ENCODE assay signal across 8 mouse cellular contexts in the genomic region with DNA sequence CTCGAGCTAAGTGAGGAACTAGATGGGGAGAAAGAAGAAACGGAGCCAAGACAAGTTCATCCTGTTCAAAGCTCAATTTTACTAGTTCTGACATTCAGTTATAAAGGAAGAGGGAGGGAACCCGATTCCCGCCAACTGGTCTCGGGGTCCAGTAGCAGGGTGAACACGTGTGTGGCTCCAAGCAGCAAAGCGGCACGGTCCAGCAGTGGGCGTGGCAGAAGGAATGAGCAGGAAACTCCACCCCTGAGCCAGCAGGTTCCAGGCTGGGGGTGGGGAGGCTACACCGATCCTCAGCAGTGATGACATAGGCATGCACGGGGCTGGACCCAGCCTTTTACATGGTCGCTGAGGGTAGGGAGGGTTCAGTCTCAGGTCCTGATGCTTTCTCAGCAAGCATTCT. TPM values are rescaled to one million over a fixed set of nuclear protein-coding genes. Genes with fewer than 3 reads are reported as not detected.
A peak's percentile ranks its signal among the peaks of the same experiment; 100 is the strongest.
DNase-seq lines count a peak whose midpoint lies in the region; ATAC-seq and TF ChIP-seq lines count a peak whose summit lies in the region.
"Not testable (repeated sequence)": the region's sequence is repeated elsewhere in the genome, so short reads cannot be mapped to it uniquely, and the experiment has no call there.
"Had no signal": no experiment of that assay in that cellular context is flagged by ENCODE, and none has a peak within 500 bp of the region (broad histone marks: within the 10 kb centered on the region; RNA-seq: fewer than 3 reads in every experiment).

No protein-coding gene starts in this region.

- H3K9ac ChIP-seq in embryonic facial prominence, embryonic 14.5 days (ENCODE audit: low read depth, low read length), result peak overlapping the region; percentile 52
- H3K9ac ChIP-seq in heart, adult 2 months (ENCODE audit: low read depth, low read length), result not testable (repeated sequence)
- H3K9ac ChIP-seq in hindbrain, postnatal 0 days (replicated peaks; ENCODE audit: low read length), result 0 out of 2 replicates have a peak overlapping the region, but pooled peaks have one; percentile 17
- H3K9ac ChIP-seq in limb, embryonic 11.5 days (ENCODE audit: low read length), result peak overlapping the region; percentile 55

- peak overlapping the region; percentile 44 for H3K4me2 ChIP-seq in embryonic facial prominence, embryonic 14.5 days (ENCODE audit: low read depth, low read length)
- peak overlapping the region; percentile 37; the same call in 1 of the 2 replicates for H3K4me2 ChIP-seq in hindbrain, postnatal 0 days (ENCODE audit: low read depth, low read length)
- H3K4me2 ChIP-seq in limb, embryonic 11.5 days (ENCODE audit: low read depth, severe bottlenecking), result peak overlapping the region; percentile 52

- peak overlapping the region; percentile 16; the same call in 1 of the 2 replicates for H3K4me3 ChIP-seq in embryonic facial prominence, embryonic 14.5 days (ENCODE audit: low read depth, low read length)
- H3K4me3 ChIP-seq in heart, adult 2 months, result peak overlapping the region; percentile 22
- not testable (repeated sequence) for H3K4me3 ChIP-seq in hindbrain, postnatal 0 days (ENCODE audit: low read length)
- H3K4me3 ChIP-seq in limb, embryonic 11.5 days (ENCODE audit: low read depth, low read length), result peak overlapping the region; percentile 14; the same call in 1 of the 2 replicates

- not testable (repeated sequence) for TF ChIP-seq EP300 in heart, adult 2 months (IDR thresholded peaks at IDR 0.05; ENCODE audit: insufficient read depth, low read depth, low read length)

- TF ChIP-seq CTCF in heart, adult 2 months (IDR thresholded peaks at IDR 0.05); hindbrain, postnatal 0 days (IDR thresholded peaks at IDR 0.05; ENCODE audit: low read depth): not testable (repeated sequence)

- TF ChIP-seq POLR2A in heart, adult 2 months (IDR thresholded peaks at IDR 0.05; ENCODE audit: insufficient read depth, low read depth, low read length), result not testable (repeated sequence)

- not testable (repeated sequence) for H3K27me3 ChIP-seq in embryonic facial prominence, embryonic 14.5 days (replicated peaks; ENCODE audit: control insufficient read depth, insufficient read depth, low read length); heart, adult 2 months (ENCODE audit: control insufficient read depth, insufficient read depth, low read length); hindbrain, postnatal 0 days (ENCODE audit: insufficient read depth, low read length); limb, embryonic 11.5 days (ENCODE audit: control insufficient read depth, insufficient read depth, low read length)

- intact Hi-C loops in heart, adult 2 months (cut with DNase I), result loop anchor here (5.0 kb wide), 1 partner anchor 111 kb away; no protein-coding TSS in a partner anchor

- H3K9me3 ChIP-seq in embryonic facial prominence, embryonic 14.5 days (ENCODE audit: control insufficient read depth, low read length); hindbrain, postnatal 0 days (ENCODE audit: low read length); limb, embryonic 11.5 days (ENCODE audit: control insufficient read depth, low read length): not testable (repeated sequence)

- DNase-seq in adrenal gland, adult 2 months, result peak; percentile 80
- DNase-seq in embryonic facial prominence, embryonic 14.5 days (ENCODE audit: low spot score), result peak; percentile 63
- DNase-seq in heart, adult 2 months, result peak; percentile 76 to 80
- not testable (repeated sequence) for DNase-seq in hindbrain, postnatal 0 days (ENCODE audit: low spot score)
- DNase-seq in limb, embryonic 11.5 days (ENCODE audit: low spot score), result peak; percentile 79
- peak; percentile 91 for DNase-seq in lung, postnatal 36 days
- peak; percentile 54 for DNase-seq in retina, embryonic 14.5 days (ENCODE audit: low spot score)

- not testable (repeated sequence) for H3K27ac ChIP-seq in embryonic facial prominence, embryonic 14.5 days (replicated peaks; ENCODE audit: low read depth, low read length); hindbrain, postnatal 0 days; limb, embryonic 11.5 days (replicated peaks; ENCODE audit: low read depth, low read length)
- H3K27ac ChIP-seq in heart, adult 2 months, result peak overlapping the region; percentile 41

- ATAC-seq in embryonic facial prominence, embryonic 14.5 days (ENCODE audit: low read depth); hindbrain, postnatal 0 days: not testable (repeated sequence)
- 0 out of 2 replicates have a peak, but pooled peaks have one; percentile 18 for ATAC-seq in limb, embryonic 11.5 days (ENCODE audit: insufficient number of reproducible peaks, low FRiP score, low TSS enrichment, low read depth)

- 2% methylated on average over 12 of the region's 12 CpGs for WGBS in embryonic facial prominence, embryonic 14.5 days
- WGBS in heart, adult 2 months, result under 1% methylated on average over 12 of the region's 12 CpGs
- 2% methylated on average over 12 of the region's 12 CpGs for WGBS in hindbrain, postnatal 0 days
- WGBS in limb, embryonic 11.5 days, result under 1% methylated on average over 12 of the region's 12 CpGs

- not testable (repeated sequence) for H3K36me3 ChIP-seq in embryonic facial prominence, embryonic 14.5 days (ENCODE audit: control insufficient read depth, insufficient read depth, low read length); heart, adult 2 months (ENCODE audit: control insufficient read depth, insufficient read depth, low read length); hindbrain, postnatal 0 days (ENCODE audit: insufficient read depth, low read length); limb, embryonic 11.5 days (ENCODE audit: control insufficient read depth, insufficient read depth, low read length)

- not testable (repeated sequence) for H3K79me2 ChIP-seq in heart, adult 2 months (replicated peaks; ENCODE audit: control insufficient read depth, insufficient read depth, low read length)

- peaks cover 19% of the 10 kb centered on the region for H3K4me1 ChIP-seq in embryonic facial prominence, embryonic 14.5 days (ENCODE audit: control insufficient read depth, insufficient read depth, low read length)
- H3K4me1 ChIP-seq in heart, adult 2 months (ENCODE audit: control insufficient read depth, insufficient read depth, low read length); hindbrain, postnatal 0 days (ENCODE audit: insufficient read depth, low read length): not testable (repeated sequence)
- H3K4me1 ChIP-seq in limb, embryonic 11.5 days (ENCODE audit: control insufficient read depth, insufficient read depth, low read length), result peaks cover 25% of the 10 kb centered on the region

RNA-seq across cellular contexts. Expression of gene Chst12, which starts 2.4 kb away (rescaled TPM):
- total RNA-seq in adrenal gland, adult 2 months (2021), result 10 to 100 TPM in 1 of 2 experiments, 1 to 10 TPM in 1; 9.7 to 17.4 TPM
- 16.6 and 16.7 TPM in 2 replicates for polyA plus RNA-seq in adrenal gland, adult 2 months (2012; rRNA removed)
- 25.1 and 25.4 TPM in 2 replicates for polyA plus RNA-seq in embryonic facial prominence, embryonic 14.5 days (2014; fragmentation: Nextera tagmentation; extraction: Ambion mirVana)
- total RNA-seq in heart, adult 2 months (2021), result 1 to 10 TPM; 4.5 to 4.8 TPM
- 8.3 and 11.2 TPM in 2 replicates for polyA plus RNA-seq in heart, adult 2 months (2012; rRNA removed)
- total RNA-seq in hindbrain, postnatal 0 days (2014; rRNA removed), result 9.8 and 22.7 TPM in 2 replicates
- 19.1 and 22.0 TPM in 2 replicates for polyA plus RNA-seq in hindbrain, postnatal 0 days (2015; fragmentation: Nextera tagmentation; extraction: Ambion mirVana)
- 11.9 and 16.6 TPM in 2 replicates for polyA plus RNA-seq in limb, embryonic 11.5 days (2014; fragmentation: Nextera tagmentation; extraction: Ambion mirVana)

RNA-seq across cellular contexts. Expression of gene Gm4869, which starts 57.5 kb away (rescaled TPM):
- under 1 TPM; 0.10 to 0.14 TPM for total RNA-seq in adrenal gland, adult 2 months (2021)
- 0.03 and 0.10 TPM in 2 replicates for polyA plus RNA-seq in adrenal gland, adult 2 months (2012; rRNA removed)
- 0.06 and 0.07 TPM in 2 replicates for polyA plus RNA-seq in embryonic facial prominence, embryonic 14.5 days (2014; fragmentation: Nextera tagmentation; extraction: Ambion mirVana)
- not detected for total RNA-seq in heart, adult 2 months (2021)
- polyA plus RNA-seq in heart, adult 2 months (2012; rRNA removed), result 0.06 TPM in 1 of 2 replicates, not detected in the other
- total RNA-seq in hindbrain, postnatal 0 days (2014; rRNA removed), result not detected in 2 replicates
- polyA plus RNA-seq in hindbrain, postnatal 0 days (2015; fragmentation: Nextera tagmentation; extraction: Ambion mirVana), result not detected in 2 replicates
- not detected in 2 replicates for polyA plus RNA-seq in limb, embryonic 11.5 days (2014; fragmentation: Nextera tagmentation; extraction: Ambion mirVana)
- total RNA-seq: left cerebral cortex, postnatal 10 days had no signal
